Mouse (Mus musculus): ENCODE results near the gene Dhrs11.
"Not testable (repeated sequence)": the region's sequence is repeated elsewhere in the genome, so short reads cannot be mapped to it uniquely, and the experiment has no call there.

Dhrs11 gene

GRCm38 (mm10) chr11:84828516-84829399 lies at the start of gene Dhrs11:
Dhrs11 (minus strand) TSS chr11:84828994.
- DNase-seq (ENCODE audit: low read depth, low spot score) = peak; percentile 61

- not testable (repeated sequence) for DNase-seq (ENCODE audit: low read depth, low spot score)
Observed at GRCm38 (mm10) chr11:84876020-84876419, 47.2 kb upstream of the Dhrs11 start.

- no peak for DNase-seq (ENCODE audit: low read depth, low spot score)
Observed at GRCm38 (mm10) chr11:84873042-84873833, 44.4 kb upstream of the Dhrs11 start.

GRCm38 (mm10) chr11:84871548-84872069 lies 42.8 kb upstream of the Dhrs11 start:
- DNase-seq (ENCODE audit: low read depth, low spot score) = no peak

GRCm38 (mm10) chr11:84871046-84871445 lies 42.3 kb upstream of the Dhrs11 start:
- DNase-seq (ENCODE audit: low read depth, low spot score) = no peak

- DNase-seq (ENCODE audit: low read depth, low spot score) = peak; percentile 89
Observed at GRCm38 (mm10) chr11:84870337-84871043, 41.7 kb upstream of the Dhrs11 start, which contains the start of gene Ggnbp2. Ggnbp2 (minus strand) TSS chr11:84870817.

GRCm38 (mm10) chr11:84869537-84870232 lies 40.9 kb upstream of the Dhrs11 start:
- DNase-seq (ENCODE audit: low read depth, low spot score) = peak; percentile 98

GRCm38 (mm10) chr11:84868786-84869259 lies 40.0 kb upstream of the Dhrs11 start:
- no peak for DNase-seq (ENCODE audit: low read depth, low spot score)

GRCm38 (mm10) chr11:84867586-84867985 lies 38.8 kb upstream of the Dhrs11 start:
- no peak for DNase-seq (ENCODE audit: low read depth, low spot score)

GRCm38 (mm10) chr11:84865268-84865667 lies 36.5 kb upstream of the Dhrs11 start:
- DNase-seq (ENCODE audit: low read depth, low spot score) = no peak

GRCm38 (mm10) chr11:84855285-84855684 lies 26.5 kb upstream of the Dhrs11 start:
- no peak for DNase-seq (ENCODE audit: low read depth, low spot score)

GRCm38 (mm10) chr11:84847475-84848090 lies 18.8 kb upstream of the Dhrs11 start:
- DNase-seq (ENCODE audit: low read depth, low spot score) = no peak

GRCm38 (mm10) chr11:84846741-84847474 lies 18.1 kb upstream of the Dhrs11 start:
- DNase-seq (ENCODE audit: low read depth, low spot score) = no peak

- DNase-seq (ENCODE audit: low read depth, low spot score) = no peak
Observed at GRCm38 (mm10) chr11:84839330-84839729, 10.5 kb upstream of the Dhrs11 start.

GRCm38 (mm10) chr11:84829495-84829894 lies 701 bp upstream of the Dhrs11 start:
- not testable (repeated sequence) for DNase-seq (ENCODE audit: low read depth, low spot score)

- DNase-seq (ENCODE audit: low read depth, low spot score) = no peak
Observed at GRCm38 (mm10) chr11:84827901-84828503, 792 bp downstream of the Dhrs11 start.

GRCm38 (mm10) chr11:84827492-84827891 lies 1.3 kb downstream of the Dhrs11 start:
- DNase-seq (ENCODE audit: low read depth, low spot score) = no peak

- DNase-seq (ENCODE audit: low read depth, low spot score) = no peak
Observed at GRCm38 (mm10) chr11:84826185-84826584, 2.6 kb downstream of the Dhrs11 start.

GRCm38 (mm10) chr11:84825261-84825807 lies 3.5 kb downstream of the Dhrs11 start:
- no peak for DNase-seq (ENCODE audit: low read depth, low spot score)
